Mouse (Mus musculus) MEL (cell line): Measurements from ENCODE around the gene Plcxd2. TPM values are rescaled to one million over a fixed set of nuclear protein-coding genes. Genes with fewer than 3 reads are reported as not detected.

Experiments
- DNase-seq: peaks from one replicate; pipeline ENCODE4 v3.0.0; 2011; ENCODE audit warnings: low read depth, low spot score
- H3K27ac ChIP-seq: 2 replicates; pipeline ENCODE4 v1.5.1; 2012; ENCODE audit warnings: low read depth, mild to moderate bottlenecking, control low read depth, low read length, moderate library complexity; ENCODE audit not compliant: control insufficient read depth
- H3K27me3 ChIP-seq, 2 experiments: fragments of 150-350 bp in 1 of 2; sonication (generic) in 1 of 2; 2 replicates each; pipeline ENCODE4 v1.6.1; 2012; ENCODE audit warnings: low read length in 2 of 2, mild to moderate bottlenecking in 2 of 2, improper control_type of control experiment in 1 of 2, moderate library complexity in 1 of 2; ENCODE audit not compliant: insufficient read depth in 2 of 2, control insufficient read depth in 1 of 2
- H3K36me3 ChIP-seq, 2 experiments: 2 replicates each; pipeline ENCODE4 v1.6.1; 2012 to 2014; ENCODE audit warnings: low read length in 2 of 2, improper control_type of control experiment in 1 of 2, inconsistent platforms in 1 of 2, mild to moderate bottlenecking in 1 of 2; ENCODE audit not compliant: insufficient read depth in 2 of 2, control insufficient read depth in 1 of 2
- H3K4me1 ChIP-seq, 2 experiments: fragments of 150-350 bp in 1 of 2; sonication (generic) in 1 of 2; 2 replicates each; pipeline ENCODE4 v1.6.1; 2012; ENCODE audit warnings: low read length in 2 of 2, improper control_type of control experiment in 1 of 2, mild to moderate bottlenecking in 1 of 2; ENCODE audit not compliant: insufficient read depth in 2 of 2, control insufficient read depth in 1 of 2
- H3K4me3 ChIP-seq, 2 experiments: fragments of 150-350 bp in 1 of 2; sonication (generic) in 1 of 2; 2 replicates each; pipeline ENCODE4 v1.5.1; 2012; ENCODE audit warnings: low read depth in 2 of 2, low read length in 2 of 2, mild to moderate bottlenecking in 2 of 2, moderate library complexity in 2 of 2, control low read depth in 1 of 2, improper control_type of control experiment in 1 of 2; ENCODE audit not compliant: control insufficient read depth in 1 of 2, insufficient read depth in 1 of 2
- H3K79me2 ChIP-seq: 2 replicates; pipeline ENCODE4 v1.6.1; 2012; ENCODE audit warnings: mild to moderate bottlenecking, low read length, moderate library complexity; ENCODE audit not compliant: control insufficient read depth, poor library complexity, insufficient read depth
- H3K9ac ChIP-seq: 2 replicates; pipeline ENCODE4 v1.6.1; 2012; ENCODE audit warnings: low read depth, mild to moderate bottlenecking, control low read depth, low read length, moderate library complexity; ENCODE audit not compliant: control insufficient read depth, poor library complexity, severe bottlenecking
- H3K9me3 ChIP-seq: fragments of 150-350 bp; sonication (generic); replicated peaks from 2 replicates; pipeline ENCODE4 v1.6.1; 2012; ENCODE audit warnings: mild to moderate bottlenecking, low read length, improper control_type of control experiment, moderate library complexity; ENCODE audit not compliant: insufficient read depth
- CHD1 ChIP-seq: IDR thresholded peaks from 2 replicates; pipeline ENCODE4 v1.6.1; 2012; ENCODE audit warnings: low read depth, mild to moderate bottlenecking, inconsistent platforms, low read length, improper control_type of control experiment
- CHD2 ChIP-seq: IDR thresholded peaks from 2 replicates; pipeline ENCODE4 v1.6.1; 2011; ENCODE audit warnings: low read length, improper control_type of control experiment
- CTCF ChIP-seq, 3 experiments: IDR thresholded peaks in 2 of 3; conservative IDR thresholded peaks in 1 of 3; 2 replicates each; pipeline ENCODE4 v1.5.1; 2011 to 2012; ENCODE audit warnings: low read length in 3 of 3, low read depth in 2 of 3, mild to moderate bottlenecking in 2 of 3, improper control_type of control experiment in 1 of 3, inconsistent platforms in 1 of 3, mixed read lengths in 1 of 3, moderate library complexity in 1 of 3; ENCODE audit not compliant: control insufficient read depth in 1 of 3, insufficient read depth in 1 of 3, poor library complexity in 1 of 3, severe bottlenecking in 1 of 3
- E2F4 ChIP-seq: IDR thresholded peaks from 2 replicates; pipeline ENCODE4 v1.6.1; 2011; ENCODE audit warnings: low read depth, low read length, improper control_type of control experiment, borderline replicate concordance
- EP300 ChIP-seq, 2 experiments: IDR thresholded peaks; 2 replicates each; pipeline ENCODE4 v1.6.1; 2011; ENCODE audit warnings: improper control_type of control experiment in 2 of 2, low read length in 2 of 2, low read depth in 1 of 2, mild to moderate bottlenecking in 1 of 2
- ETS1 ChIP-seq: IDR thresholded peaks from 2 replicates; pipeline ENCODE4 v1.6.1; 2012; ENCODE audit warnings: low read depth, mild to moderate bottlenecking, inconsistent platforms, low read length, improper control_type of control experiment, moderate library complexity
- GABPA ChIP-seq: IDR thresholded peaks from 2 replicates; pipeline ENCODE4 v1.6.1; 2012; ENCODE audit warnings: low read depth, mild to moderate bottlenecking, inconsistent platforms, low read length, improper control_type of control experiment, moderate library complexity
- HCFC1 ChIP-seq: IDR thresholded peaks from 2 replicates; pipeline ENCODE4 v1.6.1; 2012; ENCODE audit warnings: low read depth, mild to moderate bottlenecking, inconsistent platforms, low read length, improper control_type of control experiment, moderate library complexity
- KAT2A ChIP-seq: conservative IDR thresholded peaks from 2 replicates; pipeline ENCODE4 v1.6.1; 2012; ENCODE audit warnings: low read depth, low read length, improper control_type of control experiment, inconsistent platforms
- MAFK ChIP-seq: IDR thresholded peaks from 2 replicates; pipeline ENCODE4 v1.6.1; 2011; ENCODE audit warnings: low read depth, mild to moderate bottlenecking, low read length, improper control_type of control experiment, borderline replicate concordance
- MAX ChIP-seq: IDR thresholded peaks from 2 replicates; pipeline ENCODE4 v1.6.1; 2011; ENCODE audit warnings: low read length, improper control_type of control experiment
- MYB ChIP-seq: IDR thresholded peaks from 2 replicates; pipeline ENCODE4 v1.6.1; 2011; ENCODE audit warnings: mild to moderate bottlenecking, low read depth, low read length, improper control_type of control experiment
- MYC ChIP-seq: IDR thresholded peaks from 2 replicates; pipeline ENCODE4 v1.6.1; 2011; ENCODE audit warnings: low read depth, mild to moderate bottlenecking, low read length, improper control_type of control experiment, moderate library complexity
- POLR2AphosphoS2 ChIP-seq: IDR thresholded peaks from 2 replicates; pipeline ENCODE4 v1.6.1; 2011; ENCODE audit warnings: low read length, improper control_type of control experiment
- POLR2AphosphoS5 ChIP-seq: IDR thresholded peaks from 2 replicates; pipeline ENCODE4 v1.6.1; 2012; ENCODE audit warnings: low read depth, borderline replicate concordance, mild to moderate bottlenecking, inconsistent platforms, low read length, moderate library complexity, mixed read lengths
- RCOR1 ChIP-seq: IDR thresholded peaks from 2 replicates; pipeline ENCODE4 v1.6.1; 2012; ENCODE audit warnings: low read depth, mild to moderate bottlenecking, inconsistent platforms, low read length, improper control_type of control experiment
- SIN3A ChIP-seq: IDR thresholded peaks from 2 replicates; pipeline ENCODE4 v1.6.1; 2012; ENCODE audit warnings: low read length, improper control_type of control experiment, inconsistent platforms
- TAL1 ChIP-seq: IDR thresholded peaks from 2 replicates; pipeline ENCODE4 v1.6.1; 2012; ENCODE audit warnings: mild to moderate bottlenecking, inconsistent platforms, low read length, moderate library complexity, mixed read lengths
- TBP ChIP-seq: IDR thresholded peaks from 2 replicates; pipeline ENCODE4 v1.8.0; 2011; ENCODE audit warnings: low read depth, low read length, improper control_type of control experiment
- UBTF ChIP-seq: IDR thresholded peaks from 2 replicates; pipeline ENCODE4 v1.6.1; 2012; ENCODE audit warnings: low read depth, mild to moderate bottlenecking, inconsistent platforms, low read length, improper control_type of control experiment, moderate library complexity, borderline replicate concordance; ENCODE audit not compliant: insufficient read depth
- ZKSCAN1 ChIP-seq: IDR thresholded peaks from 2 replicates; pipeline ENCODE4 v1.6.1; 2012; ENCODE audit warnings: low read depth, mild to moderate bottlenecking, inconsistent platforms, low read length, improper control_type of control experiment, moderate library complexity
- ZNF384 ChIP-seq: IDR thresholded peaks from 2 replicates; pipeline ENCODE4 v1.6.1; 2012; ENCODE audit warnings: low read depth, mild to moderate bottlenecking, inconsistent platforms, low read length, improper control_type of control experiment
- polyA plus RNA-seq, 2 experiments: library from polyadenylated mRNA; stranded (reverse) in 1 of 2; unstranded in 1 of 2; fragments of >175 nt in 1 of 2; fragments of >200 nt in 1 of 2; gene quantifications; 2 replicates each; pipeline versions ENCODE4 v1.2.1 to v1.2.4; 2012; ENCODE audit warnings: low replicate concordance in 2 of 2, low read depth in 1 of 2; ENCODE audit not compliant: insufficient read length in 2 of 2, insufficient read depth in 1 of 2, missing spikeins in 1 of 2
- total RNA-seq: library from RNA; depleted of rRNA; stranded (reverse); fragments of 300-350 nt; gene quantifications from 2 replicates; pipeline ENCODE4 v1.2.3, GENCODE M21; 2012

Gene Plcxd2
- total and polyA plus RNA-seq, 3 experiments: not detected

GRCm38 (mm10) chr16:46001550-46002166 is 8.4 kb downstream of the Plcxd2 start:
- H3K9ac ChIP-seq: no peak overlapping the region
- H3K27me3 ChIP-seq: no peaks in the 10 kb centered on the region
- H3K4me1 ChIP-seq: no peaks in the 10 kb centered on the region
- no peaks in the 10 kb centered on the region for H3K9me3 ChIP-seq
- DNase-seq: no peak
- no peaks in the 10 kb centered on the region for H3K36me3 ChIP-seq
- TF ChIP-seq SIN3A (no peak), GABPA (no peak), MAFK (no peak), E2F4 (no peak), UBTF (no peak), ZKSCAN1 (no peak), ZNF384 (no peak), TAL1 (no peak), CHD2 (no peak)
- H3K79me2 ChIP-seq: no peaks in the 10 kb centered on the region
- no peak overlapping the region for H3K4me3 ChIP-seq
- H3K27ac ChIP-seq: no peak overlapping the region

- no peak overlapping the region for H3K9ac ChIP-seq
- no peaks in the 10 kb centered on the region for H3K9me3 ChIP-seq
- no peak overlapping the region for H3K27ac ChIP-seq
- no peaks in the 10 kb centered on the region for H3K79me2 ChIP-seq
- no peak overlapping the region for H3K4me3 ChIP-seq
- no peaks in the 10 kb centered on the region for H3K4me1 ChIP-seq
- no peaks in the 10 kb centered on the region for H3K36me3 ChIP-seq
- H3K27me3 ChIP-seq: no peaks in the 10 kb centered on the region
- no peak for DNase-seq
- no peak for TF ChIP-seq SIN3A
- no peak for TF ChIP-seq HCFC1
- TF ChIP-seq UBTF: no peak
- TF ChIP-seq EP300 (IDR thresholded peaks at IDR 0.05; ENCODE audit: low read depth in 1 of 2, low read length in 2 of 2): no peak
- TF ChIP-seq TAL1: no peak
- TF ChIP-seq MYB: no peak
- TF ChIP-seq ETS1: no peak
- TF ChIP-seq MYC: no peak
- TF ChIP-seq KAT2A: no peak
- no peak for TF ChIP-seq CHD1
- TF ChIP-seq POLR2AphosphoS5: no peak
- TF ChIP-seq POLR2AphosphoS2: no peak
- no peak for TF ChIP-seq ZNF384
- TF ChIP-seq RCOR1: no peak
- TF ChIP-seq TBP: no peak
- no peak for TF ChIP-seq MAX
- no peak for TF ChIP-seq CTCF (IDR thresholded peaks at IDR 0.05 in 2 of 3, conservative IDR thresholded peaks at IDR 0.05 in 1 of 3; ENCODE audit: control insufficient read depth in 1 of 3, insufficient read depth in 1 of 3, low read depth in 2 of 3, low read length in 3 of 3, poor library complexity in 1 of 3, severe bottlenecking in 1 of 3)
These were observed 9.0 kb downstream of the Plcxd2 start for GRCm38 (mm10) chr16:46000976-46001375.
